Mouse (Mus musculus) lung, postnatal 25 days (tissue): ENCODE data around the gene Mpeg1.

ENCODE experiments used
- DNase-seq: peaks from one replicate; pipeline ENCODE4 v3.0.0; 2022; ENCODE audit warnings: low spot score

The Mpeg1 gene

DNA sequence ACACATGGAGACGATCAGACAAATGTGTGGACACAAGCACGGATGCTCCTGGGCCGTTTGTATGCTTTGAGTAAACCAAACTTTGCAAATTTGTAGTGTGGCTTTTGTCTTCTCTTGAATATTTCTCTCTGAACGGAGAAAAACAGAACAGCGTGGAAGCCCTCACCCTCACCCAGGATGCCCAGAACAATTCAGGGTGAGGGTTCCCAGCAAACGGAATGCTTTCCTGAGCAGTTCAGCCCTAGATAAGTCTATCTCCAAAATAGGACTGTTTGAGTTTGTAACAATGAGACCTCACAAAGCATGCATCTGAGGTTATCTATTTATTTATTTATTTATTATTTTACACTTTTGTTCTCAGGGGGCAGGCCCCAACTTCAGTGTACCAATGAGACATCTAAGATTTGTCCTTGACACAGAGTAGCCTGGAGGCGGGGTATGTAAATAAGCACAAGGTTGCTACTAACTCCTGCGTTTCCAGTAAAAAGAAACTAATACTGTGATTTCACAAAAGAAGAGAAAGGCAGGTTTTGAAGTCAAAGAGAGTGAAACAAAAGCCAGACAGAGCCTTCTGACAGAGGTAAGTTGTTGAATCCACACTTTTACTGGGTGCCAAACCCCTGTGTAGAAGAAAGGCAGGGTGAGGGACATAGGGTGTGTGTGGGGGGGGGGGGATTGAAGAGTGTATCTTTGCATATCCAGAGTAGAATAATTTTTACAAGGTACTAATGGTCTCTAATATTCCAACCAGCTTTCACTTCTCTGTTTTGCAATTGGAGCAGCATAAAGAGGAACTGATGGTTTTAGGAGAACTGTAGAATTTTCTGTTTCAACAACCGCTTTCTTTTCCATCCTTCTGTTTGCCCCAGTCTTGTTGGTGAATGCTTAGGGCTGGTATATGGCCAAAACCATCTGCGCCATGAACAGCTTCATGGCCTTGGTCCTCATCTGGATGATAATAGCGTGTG is at the start of gene Mpeg1:
TSS of gene Mpeg1 (plus strand) at position 498 of the 968 bp plus-strand sequence.
- DNase-seq: no peak

- no peak for DNase-seq
These were observed 46.8 kb upstream of the Mpeg1 start for GRCm38 (mm10) chr19:12413737-12414136.

- no peak for DNase-seq
These were observed 43.2 kb upstream of the Mpeg1 start, which contains the start of gene Olfr1441 for GRCm38 (mm10) chr19:12417361-12417760. TSS of gene Olfr1441 (plus strand) at chr19:12417433.

DNA sequence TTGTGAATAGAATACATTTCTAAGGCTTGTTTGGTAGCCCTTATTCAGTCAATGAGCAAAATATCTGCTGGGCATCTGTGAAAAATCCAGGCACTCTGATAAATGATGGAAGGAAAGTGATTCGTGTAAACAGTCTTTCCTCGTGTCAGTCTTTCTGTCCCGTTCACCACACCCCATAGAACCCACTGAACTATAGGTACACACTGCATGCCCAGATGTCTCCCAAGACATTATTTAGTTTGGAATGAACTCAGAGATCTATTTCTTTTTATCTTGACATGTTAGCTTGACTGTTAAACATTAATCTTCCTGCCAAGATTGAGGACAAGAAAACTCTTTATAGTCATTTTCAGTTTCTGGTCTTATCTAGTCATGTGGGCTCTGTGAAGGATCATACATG is 42.3 kb upstream of the Mpeg1 start:
- DNase-seq: no peak

GRCm38 (mm10) chr19:12420555-12420954 is 40.0 kb upstream of the Mpeg1 start:
- DNase-seq: no peak

- DNase-seq: no peak
These were observed 38.9 kb upstream of the Mpeg1 start for GRCm38 (mm10) chr19:12421680-12422079.

DNA sequence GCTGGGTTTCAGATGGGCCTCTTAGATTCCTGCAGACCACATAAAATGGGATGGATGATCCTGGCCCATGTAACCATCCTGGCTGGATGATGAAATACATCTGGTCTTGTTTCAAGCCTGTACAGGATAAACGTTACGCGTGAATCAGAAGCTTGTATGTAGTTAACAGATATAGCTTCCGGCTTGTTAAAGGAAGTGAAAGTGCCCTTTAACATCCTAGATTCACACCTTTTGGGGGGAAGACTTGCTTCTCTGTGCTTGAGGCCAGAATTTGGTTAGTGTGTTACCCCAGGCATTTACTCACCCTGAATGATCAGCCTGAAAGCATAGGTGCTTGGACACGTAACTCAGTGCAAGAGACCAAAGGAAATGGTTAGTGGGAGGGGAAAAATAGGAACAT is 33.5 kb upstream of the Mpeg1 start:
- DNase-seq: no peak

- DNase-seq: no peak
These were observed 33.0 kb upstream of the Mpeg1 start, which contains the start of gene Pfpl for GRCm38 (mm10) chr19:12427605-12428004. TSS of gene Pfpl (plus strand) at chr19:12427905.

DNA sequence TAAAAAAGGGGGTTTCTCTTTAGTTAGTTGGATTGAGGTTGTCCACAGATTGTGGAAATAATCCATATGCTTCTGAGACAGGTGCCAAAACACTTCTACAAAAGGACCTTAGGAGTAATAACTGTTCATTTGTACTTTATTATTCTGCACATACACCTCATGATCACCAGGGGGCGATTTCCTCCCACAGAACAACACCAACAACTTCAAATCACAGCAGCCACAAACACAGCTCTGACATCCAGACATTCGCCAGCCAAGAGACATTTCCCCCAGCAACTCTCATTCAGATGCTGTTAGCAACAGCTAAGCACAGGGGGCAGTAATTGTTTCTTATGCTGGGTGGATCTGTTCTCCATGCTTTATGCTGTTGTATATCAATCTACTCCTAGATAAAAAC is 27.5 kb upstream of the Mpeg1 start:
- DNase-seq: peak; percentile 65

DNA sequence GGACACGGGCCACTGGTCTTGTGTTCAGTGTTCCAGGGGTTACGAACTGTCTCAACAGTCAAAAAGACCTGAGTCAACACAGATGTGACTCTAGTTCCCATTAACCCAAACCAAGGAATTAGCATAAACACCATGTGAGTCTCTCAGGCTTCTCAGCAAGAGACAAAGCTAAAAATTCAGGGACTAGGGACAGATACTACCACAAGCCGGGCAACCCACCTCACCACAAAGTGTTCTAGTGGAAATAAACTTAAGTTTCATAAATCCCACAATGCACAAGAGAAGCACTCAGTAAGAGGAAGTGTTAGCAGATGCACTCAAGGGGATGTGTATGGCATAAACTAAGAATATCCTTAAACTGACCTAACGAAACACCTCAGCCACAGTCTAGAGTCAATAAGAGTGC is 25.6 kb upstream of the Mpeg1 start:
- peak; percentile 28 for DNase-seq

GRCm38 (mm10) chr19:12435750-12436524 is 24.6 kb upstream of the Mpeg1 start:
- no peak for DNase-seq

DNA sequence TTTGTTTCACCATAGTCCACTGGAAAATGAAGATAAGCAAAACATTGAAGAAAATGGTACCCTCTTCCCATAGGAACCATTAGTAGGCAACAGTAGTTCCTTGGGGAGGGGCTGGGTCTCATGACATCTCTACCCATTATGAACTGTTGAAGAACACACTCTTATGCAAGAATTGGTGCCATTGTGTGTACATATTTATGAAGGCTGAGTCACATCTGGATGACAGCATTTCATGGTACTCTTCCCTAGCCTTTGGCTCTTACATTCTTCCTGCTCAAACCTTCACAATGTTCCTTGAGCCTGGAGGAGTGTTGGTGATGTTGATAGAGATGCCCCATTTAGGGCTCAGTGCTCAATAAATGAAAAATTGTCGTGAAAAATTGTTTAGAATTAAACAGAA is 21.0 kb upstream of the Mpeg1 start:
- DNase-seq: no peak

DNA sequence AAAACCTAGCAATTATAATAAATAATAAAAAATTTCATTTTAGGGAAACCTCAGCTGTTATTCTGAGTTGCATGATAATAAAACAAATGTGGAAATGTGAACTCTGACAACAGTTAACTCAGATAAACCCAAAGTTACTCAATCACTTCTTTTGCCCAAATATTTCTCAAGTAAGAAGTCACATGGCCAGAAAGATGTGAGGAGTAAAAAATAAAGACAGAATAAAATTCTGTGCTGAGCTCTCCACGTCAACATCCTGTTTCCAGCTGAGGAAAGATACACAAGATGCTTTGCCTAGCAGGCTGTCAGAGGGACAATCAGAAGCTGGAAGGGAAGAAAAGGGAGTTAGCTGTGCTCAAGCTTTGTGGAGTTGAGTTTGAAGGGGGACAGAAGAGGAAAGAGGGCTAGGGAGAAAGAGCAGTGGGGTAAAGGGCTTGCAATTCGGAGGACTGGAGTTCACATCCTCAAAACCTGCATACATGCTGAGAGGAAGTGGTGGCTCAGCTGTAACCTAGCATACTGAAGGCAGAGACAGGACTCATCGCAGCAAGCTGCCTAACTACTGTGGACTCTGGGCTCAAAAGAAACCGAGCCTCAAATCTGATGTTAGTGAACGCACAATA is 20.4 kb upstream of the Mpeg1 start:
- peak; percentile 43 for DNase-seq

- no peak for DNase-seq
These were observed 18.0 kb upstream of the Mpeg1 start for GRCm38 (mm10) chr19:12442560-12442959.

DNA sequence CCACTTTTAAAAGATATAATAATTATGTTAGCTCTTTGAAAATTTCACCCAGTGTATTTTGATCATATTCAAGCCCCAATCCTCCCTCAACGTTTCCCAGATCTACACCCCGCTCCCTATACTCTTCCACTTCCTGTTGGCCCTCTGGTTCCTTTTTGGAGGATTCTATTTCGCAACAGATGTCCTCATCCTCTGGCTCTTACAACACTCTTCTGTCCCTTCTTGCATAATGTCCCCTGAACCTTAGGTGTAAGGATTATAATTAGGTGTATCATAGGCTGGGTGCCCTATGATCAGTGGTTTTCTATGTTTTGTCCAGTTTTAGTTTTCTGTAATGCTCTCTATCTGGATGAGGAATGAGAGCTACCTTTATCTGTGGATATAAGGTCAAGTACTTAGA is 15.6 kb upstream of the Mpeg1 start:
- peak; percentile 39 for DNase-seq

GRCm38 (mm10) chr19:12457401-12458066 is 3.0 kb upstream of the Mpeg1 start:
- DNase-seq: no peak

- DNase-seq: no peak
These were observed 1.1 kb upstream of the Mpeg1 start for GRCm38 (mm10) chr19:12459516-12459915.

DNA sequence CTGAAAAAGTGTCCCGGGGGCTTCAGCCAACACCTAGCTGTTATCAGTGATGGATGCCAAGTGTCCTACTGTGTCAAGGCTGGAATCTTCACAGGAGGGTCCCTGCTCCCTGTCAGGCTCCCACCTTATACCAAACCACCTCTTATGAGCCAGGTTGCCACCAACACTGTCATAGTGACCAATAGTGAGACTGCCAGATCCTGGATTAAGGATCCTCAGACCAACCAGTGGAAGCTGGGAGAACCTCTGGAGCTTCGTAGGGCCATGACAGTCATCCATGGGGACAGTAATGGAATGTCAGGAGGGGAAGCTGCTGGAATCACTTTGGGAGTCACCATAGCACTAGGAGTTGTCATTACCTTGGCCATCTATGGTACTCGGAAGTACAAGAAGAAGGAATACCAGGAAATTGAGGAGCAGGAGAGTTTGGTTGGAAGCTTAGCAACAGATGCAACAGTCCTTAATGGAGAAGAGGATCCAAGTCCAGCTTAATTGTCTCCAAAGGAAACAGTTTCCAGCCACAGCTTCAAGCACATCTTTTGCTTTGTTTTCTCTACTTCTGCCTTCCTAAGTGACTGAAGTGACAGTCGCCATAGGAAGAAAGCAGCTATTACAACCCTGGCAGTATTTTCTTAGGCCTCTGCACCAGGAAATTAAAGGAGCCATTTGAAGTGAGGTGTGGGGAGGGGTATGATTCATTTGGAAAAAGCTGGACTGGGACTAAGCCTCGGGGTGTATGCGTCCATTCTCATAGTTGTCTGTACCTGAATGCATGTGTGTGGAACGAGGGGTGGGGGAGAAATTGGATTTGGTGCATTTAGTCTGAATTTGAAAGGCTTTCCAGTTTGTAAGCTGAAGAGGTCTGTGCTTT is 2.5 kb downstream of the Mpeg1 start:
- DNase-seq: no peak

- DNase-seq: peak; percentile 82
These were observed 3.1 kb downstream of the Mpeg1 start for GRCm38 (mm10) chr19:12463722-12464035.

- DNase-seq: no peak
These were observed 3.5 kb downstream of the Mpeg1 start for GRCm38 (mm10) chr19:12464127-12464526.

DNA sequence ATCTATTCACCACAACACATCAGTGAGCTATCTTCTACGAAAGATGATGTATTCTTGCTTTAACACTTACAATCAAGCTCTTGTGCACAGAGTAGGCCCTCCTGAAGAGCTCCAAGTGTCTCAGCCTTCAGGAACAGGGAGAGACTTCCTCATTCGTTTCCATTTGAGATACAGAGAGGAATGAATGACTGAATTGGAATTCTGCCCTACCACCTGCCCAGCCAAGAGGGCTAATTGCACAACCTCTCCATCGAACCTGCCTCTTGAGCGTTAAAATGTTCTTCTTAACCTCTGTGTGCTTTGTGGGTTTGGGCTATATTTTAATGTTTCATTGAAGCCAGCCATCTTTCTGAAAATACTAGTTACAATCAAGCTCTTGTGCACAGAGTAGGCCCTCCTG is 4.1 kb downstream of the Mpeg1 start:
- peak; percentile 77 for DNase-seq
